Mouse (Mus musculus) hindbrain, embryonic 13.5 days (tissue): ENCODE measurements around the gene Nsun6. TPM values are rescaled to one million over a fixed set of nuclear protein-coding genes. Genes with fewer than 3 reads are reported as not detected.
A peak's percentile ranks its signal among the peaks of the same experiment; 100 is the strongest.

ENCODE experiments used
- ATAC-seq: fragments of 200-750 bp; cut with Nextera tagmentation; 2 replicates; pipeline ENCODE4 v1.8.0; 2017; ENCODE audit warnings: moderate TSS enrichment; ENCODE audit not compliant: low FRiP score
- H3K27ac ChIP-seq: fragments of 300-500 bp; sonication (generic); 2 replicates; pipeline ENCODE4 v1.5.1; 2015; ENCODE audit warnings: inconsistent platforms, mild to moderate bottlenecking, moderate library complexity
- H3K27me3 ChIP-seq: fragments of 300-500 bp; sonication (generic); 2 replicates; pipeline ENCODE4 v1.6.1; 2015; ENCODE audit warnings: mild to moderate bottlenecking, inconsistent platforms
- H3K36me3 ChIP-seq: fragments of 300-500 bp; sonication (generic); 2 replicates; pipeline ENCODE4 v1.6.1; 2015; ENCODE audit warnings: mild to moderate bottlenecking, inconsistent platforms
- H3K4me1 ChIP-seq: fragments of 300-500 bp; sonication (generic); replicated peaks from 2 replicates; pipeline ENCODE4 v1.6.1; 2015; ENCODE audit warnings: inconsistent platforms
- H3K4me2 ChIP-seq: fragments of 300-500 bp; sonication (generic); 2 replicates; pipeline ENCODE4 v1.6.1; 2015; ENCODE audit warnings: inconsistent platforms, mild to moderate bottlenecking, moderate library complexity
- H3K4me3 ChIP-seq: fragments of 300-500 bp; sonication (generic); 2 replicates; pipeline ENCODE4 v1.5.1; 2015; ENCODE audit warnings: mild to moderate bottlenecking, inconsistent platforms
- H3K9ac ChIP-seq: fragments of 300-500 bp; sonication (generic); 2 replicates; pipeline ENCODE4 v1.6.1; 2015; ENCODE audit warnings: mild to moderate bottlenecking, inconsistent platforms
- H3K9me3 ChIP-seq: fragments of 300-500 bp; sonication (generic); 2 replicates; pipeline ENCODE4 v1.6.1; 2016; ENCODE audit warnings: inconsistent platforms
- WGBS: fragments of 180-500 bp; shearing (Covaris S2); methylation state at CpG from one replicate; pipeline ENCODE4 v1.1.7; 2015; 5-methylcytosine and 5-hydroxymethylcytosine counted together
- polyA plus RNA-seq: library from polyadenylated mRNA; unstranded; fragments of >200 nt; fragmentation: Nextera tagmentation; extraction: Ambion mirVana; gene quantifications from 2 replicates; pipeline ENCODE4 v1.2.1, GENCODE M21; 2015

The Nsun6 gene
- 18.3 and 19.4 TPM in 2 replicates for polyA plus RNA-seq

- Histone ChIP-seq H3K4me2 (peak within 1 kb of the TSS; percentile 77), H3K4me1 (peaks cover 33% of the 10 kb centered on the region), H3K9ac (peak within 1 kb of the TSS; percentile 96), H3K27ac (peak within 1 kb of the TSS; percentile 98), H3K36me3 (no peaks in the 10 kb centered on the region), H3K27me3 (no peaks in the 10 kb centered on the region), H3K9me3 (no peaks in the 10 kb centered on the region), H3K4me3 (peak within 1 kb of the TSS; percentile 83)
- under 1% methylated on average over 75 of the region's 75 CpGs for WGBS
- peak; percentile 100 for ATAC-seq
These were observed at the start of gene Nsun6 for GRCm38 (mm10) chr2:15054945-15055637. Gene Nsun6, minus strand, starts transcription at chr2:15055069.

- 71% methylated on average over 1 of the region's 1 CpGs for WGBS
- no peaks in the 10 kb centered on the region for H3K4me1 ChIP-seq
- no peak overlapping the region for H3K9ac ChIP-seq
- no peak for ATAC-seq
- no peak overlapping the region for H3K27ac ChIP-seq
- no peak overlapping the region for H3K4me3 ChIP-seq
- H3K36me3 ChIP-seq, result no peaks in the 10 kb centered on the region
- no peaks in the 10 kb centered on the region for H3K9me3 ChIP-seq
- H3K4me2 ChIP-seq, result no peak overlapping the region
- no peaks in the 10 kb centered on the region for H3K27me3 ChIP-seq
These were observed 49.5 kb upstream of the Nsun6 start for GRCm38 (mm10) chr2:15104386-15104785.

GRCm38 (mm10) chr2:15096514-15097090, 41.7 kb upstream of the Nsun6 start:
- H3K4me2 ChIP-seq, result no peak overlapping the region
- H3K9ac ChIP-seq, result no peak overlapping the region
- H3K9me3 ChIP-seq, result no peaks in the 10 kb centered on the region
- WGBS, result 64% methylated on average over 3 of the region's 3 CpGs
- no peaks in the 10 kb centered on the region for H3K4me1 ChIP-seq
- no peak for ATAC-seq
- H3K27ac ChIP-seq, result no peak overlapping the region
- no peaks in the 10 kb centered on the region for H3K36me3 ChIP-seq
- H3K27me3 ChIP-seq, result no peaks in the 10 kb centered on the region
- H3K4me3 ChIP-seq, result no peak overlapping the region

DNA sequence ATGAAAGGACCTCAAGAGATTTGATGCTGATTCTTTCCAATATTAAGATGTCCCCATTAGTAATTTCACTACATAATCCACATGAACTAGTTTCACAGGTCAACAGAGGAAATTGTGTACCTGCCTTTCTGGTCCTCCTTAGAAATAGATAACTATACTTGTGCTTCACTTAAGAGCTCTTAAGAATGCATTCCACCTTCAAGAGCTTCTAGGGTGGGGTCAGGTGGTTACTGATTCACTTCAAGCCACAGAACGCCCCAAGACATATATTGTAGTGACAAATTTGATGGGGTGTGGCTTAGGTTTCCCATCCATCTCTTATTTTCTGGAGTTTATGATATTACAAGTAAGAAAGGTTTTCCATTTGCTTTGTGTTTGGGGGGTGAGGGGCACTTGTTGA, 32.4 kb upstream of the Nsun6 start:
- H3K27ac ChIP-seq, result no peak overlapping the region
- H3K9me3 ChIP-seq, result no peaks in the 10 kb centered on the region
- WGBS, result 94% methylated on average over 1 of the region's 1 CpGs
- peaks cover 16% of the 10 kb centered on the region for H3K36me3 ChIP-seq
- H3K4me2 ChIP-seq, result no peak overlapping the region
- no peaks in the 10 kb centered on the region for H3K4me1 ChIP-seq
- no peaks in the 10 kb centered on the region for H3K27me3 ChIP-seq
- no peak for ATAC-seq
- H3K9ac ChIP-seq, result no peak overlapping the region
- no peak overlapping the region for H3K4me3 ChIP-seq

- H3K4me3 ChIP-seq, result no peak overlapping the region
- no peaks in the 10 kb centered on the region for H3K9me3 ChIP-seq
- H3K27me3 ChIP-seq, result no peaks in the 10 kb centered on the region
- 99% methylated on average over 2 of the region's 2 CpGs for WGBS
- ATAC-seq, result no peak
- H3K4me2 ChIP-seq, result no peak overlapping the region
- no peaks in the 10 kb centered on the region for H3K4me1 ChIP-seq
- no peak overlapping the region for H3K9ac ChIP-seq
- peaks cover 39% of the 10 kb centered on the region for H3K36me3 ChIP-seq
- no peak overlapping the region for H3K27ac ChIP-seq
These were observed 28.8 kb upstream of the Nsun6 start for GRCm38 (mm10) chr2:15083702-15084101.

DNA sequence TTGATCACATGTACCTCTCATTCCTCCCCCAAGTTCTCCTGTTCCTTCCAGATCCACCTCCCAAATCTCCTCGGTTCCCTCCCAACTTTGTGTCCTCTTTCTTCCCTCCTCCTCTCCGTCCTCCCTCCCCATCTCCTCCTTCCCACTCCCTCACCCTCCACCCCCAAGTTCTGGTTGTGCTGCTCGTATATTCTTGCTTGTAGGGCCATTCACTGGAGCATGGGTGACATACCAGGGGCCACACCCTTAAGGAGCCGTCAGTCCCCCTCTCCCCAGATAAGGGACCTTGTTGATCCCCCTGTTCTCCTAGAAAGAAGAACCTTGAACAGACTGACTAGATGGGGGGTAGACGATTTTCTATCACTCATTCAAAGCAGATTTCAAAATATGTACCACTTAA, 12.2 kb upstream of the Nsun6 start:
- peaks cover 26% of the 10 kb centered on the region for H3K4me1 ChIP-seq
- no peak overlapping the region for H3K4me2 ChIP-seq
- H3K9me3 ChIP-seq, result no peaks in the 10 kb centered on the region
- no peak overlapping the region for H3K9ac ChIP-seq
- H3K4me3 ChIP-seq, result no peak overlapping the region
- no peak for ATAC-seq
- WGBS, result 88% methylated on average over 5 of the region's 5 CpGs
- H3K27ac ChIP-seq, result no peak overlapping the region
- peaks cover 30% of the 10 kb centered on the region for H3K36me3 ChIP-seq
- H3K27me3 ChIP-seq, result no peaks in the 10 kb centered on the region

DNA sequence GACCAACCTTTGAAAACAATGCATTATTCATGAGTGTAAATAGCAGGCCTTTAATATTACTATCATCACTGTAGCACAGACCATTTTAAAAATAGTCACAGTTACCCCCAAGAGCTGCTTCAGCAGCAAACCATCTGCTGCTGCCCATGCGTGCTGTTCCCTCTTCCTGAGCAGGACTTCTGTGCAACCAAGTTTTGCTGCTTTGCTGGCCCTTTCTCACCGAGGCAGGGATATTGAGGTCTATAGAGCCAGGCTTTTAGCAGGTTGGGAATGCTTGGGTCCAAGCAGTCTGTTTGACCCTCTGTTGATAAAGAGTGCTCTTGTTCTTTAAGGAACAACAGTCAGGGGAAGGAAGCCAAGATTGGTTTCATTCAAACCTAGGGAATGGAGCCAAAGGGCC, 10.6 kb upstream of the Nsun6 start:
- ATAC-seq, result no peak
- WGBS, result 71% methylated on average over 2 of the region's 2 CpGs
- H3K4me1 ChIP-seq, result peaks cover 36% of the 10 kb centered on the region

GRCm38 (mm10) chr2:15064380-15065269, 9.8 kb upstream of the Nsun6 start:
- no peak for ATAC-seq
- Histone ChIP-seq H3K9ac (no peak overlapping the region), H3K4me2 (no peak overlapping the region), H3K4me3 (no peak overlapping the region), H3K4me1 (peaks cover 36% of the 10 kb centered on the region), H3K27ac (no peak overlapping the region), H3K9me3 (no peaks in the 10 kb centered on the region), H3K27me3 (no peaks in the 10 kb centered on the region), H3K36me3 (peaks cover 15% of the 10 kb centered on the region)
- WGBS, result 60% methylated on average over 7 of the region's 7 CpGs

More for the DNA sequence above, 10.6 kb upstream of the Nsun6 start:
- Histone ChIP-seq H3K9ac (no peak overlapping the region), H3K27me3 (no peaks in the 10 kb centered on the region), H3K27ac (no peak overlapping the region), H3K4me3 (no peak overlapping the region), H3K4me2 (no peak overlapping the region), H3K36me3 (peaks cover 23% of the 10 kb centered on the region), H3K9me3 (no peaks in the 10 kb centered on the region)

DNA sequence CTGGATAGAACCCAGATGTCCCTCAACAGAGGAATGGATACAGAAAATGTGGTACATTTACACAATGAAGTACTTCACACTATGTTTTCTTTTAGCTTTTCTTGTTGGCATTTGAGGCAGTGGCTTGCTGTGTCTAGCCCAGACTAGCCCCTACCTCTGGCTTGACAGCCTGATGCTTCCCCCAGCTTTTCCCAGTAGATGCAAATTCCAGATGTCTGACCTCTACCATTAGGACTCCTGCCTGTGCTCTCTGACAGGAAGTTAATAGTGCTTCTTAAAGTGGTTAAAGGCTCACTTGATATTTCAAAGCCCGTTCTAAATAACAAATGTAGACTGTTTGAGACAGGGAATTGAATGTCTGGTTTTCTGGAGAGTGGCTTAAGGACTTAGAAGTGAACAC, 8.9 kb upstream of the Nsun6 start:
- no peaks in the 10 kb centered on the region for H3K9me3 ChIP-seq
- no peaks in the 10 kb centered on the region for H3K27me3 ChIP-seq
- ATAC-seq, result no peak
- peaks cover 10% of the 10 kb centered on the region for H3K36me3 ChIP-seq
- H3K27ac ChIP-seq, result no peak overlapping the region
- H3K4me3 ChIP-seq, result no peak overlapping the region
- WGBS, result 70% methylated on average over 1 of the region's 1 CpGs
- peaks cover 40% of the 10 kb centered on the region for H3K4me1 ChIP-seq
- H3K9ac ChIP-seq, result no peak overlapping the region
- H3K4me2 ChIP-seq, result no peak overlapping the region

DNA sequence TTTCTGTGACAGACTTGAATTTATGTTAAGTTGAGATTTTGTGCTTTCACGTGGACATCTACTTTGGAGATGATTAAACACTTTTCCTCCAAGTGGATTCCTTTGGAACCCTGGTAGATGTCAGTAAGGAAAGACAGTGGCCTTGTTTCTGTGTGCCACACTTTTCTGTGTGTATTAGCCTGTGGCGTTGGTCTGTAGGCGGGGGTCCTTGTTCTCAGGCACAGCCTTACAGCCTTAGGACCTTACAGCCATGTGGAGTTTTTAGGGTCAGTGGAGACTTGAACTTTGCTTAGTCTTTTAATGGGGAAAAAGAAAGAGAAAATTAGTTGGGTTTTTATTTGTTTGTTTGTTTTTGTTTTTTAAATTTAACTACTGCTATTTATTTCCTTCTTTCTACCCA, 6.0 kb upstream of the Nsun6 start:
- Histone ChIP-seq H3K36me3 (no peaks in the 10 kb centered on the region), H3K27ac (no peak overlapping the region), H3K9ac (no peak overlapping the region), H3K4me2 (no peak overlapping the region), H3K9me3 (no peaks in the 10 kb centered on the region), H3K4me1 (peaks cover 62% of the 10 kb centered on the region), H3K4me3 (no peak overlapping the region), H3K27me3 (no peaks in the 10 kb centered on the region)
- WGBS, result 87% methylated on average over 3 of the region's 3 CpGs
- no peak for ATAC-seq

DNA sequence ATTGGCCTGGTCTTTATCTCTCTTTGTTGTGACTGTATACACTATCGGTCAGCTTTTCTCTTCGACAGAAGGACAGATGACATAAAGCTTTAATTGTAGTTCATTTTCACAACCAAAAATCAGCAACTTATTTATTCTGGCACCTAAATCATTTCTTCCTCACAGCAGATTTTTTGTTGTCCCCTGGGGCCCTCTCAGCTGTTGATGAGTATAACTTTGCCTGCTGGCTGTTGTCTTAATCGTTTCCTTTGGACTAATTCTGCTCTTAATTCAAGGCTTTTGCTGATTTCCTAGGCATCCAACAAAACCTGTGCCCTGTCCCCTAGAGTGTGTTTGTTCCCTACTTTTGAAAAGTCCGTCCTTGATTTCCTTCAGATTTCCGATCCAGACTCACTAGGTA, 3.4 kb upstream of the Nsun6 start:
- no peaks in the 10 kb centered on the region for H3K9me3 ChIP-seq
- no peak overlapping the region for H3K9ac ChIP-seq
- H3K4me2 ChIP-seq, result no peak overlapping the region
- peaks cover 47% of the 10 kb centered on the region for H3K4me1 ChIP-seq
- H3K27ac ChIP-seq, result no peak overlapping the region
- 87% methylated on average over 5 of the region's 5 CpGs for WGBS
- H3K27me3 ChIP-seq, result no peaks in the 10 kb centered on the region
- ATAC-seq, result no peak
- H3K4me3 ChIP-seq, result no peak overlapping the region
- H3K36me3 ChIP-seq, result no peaks in the 10 kb centered on the region

DNA sequence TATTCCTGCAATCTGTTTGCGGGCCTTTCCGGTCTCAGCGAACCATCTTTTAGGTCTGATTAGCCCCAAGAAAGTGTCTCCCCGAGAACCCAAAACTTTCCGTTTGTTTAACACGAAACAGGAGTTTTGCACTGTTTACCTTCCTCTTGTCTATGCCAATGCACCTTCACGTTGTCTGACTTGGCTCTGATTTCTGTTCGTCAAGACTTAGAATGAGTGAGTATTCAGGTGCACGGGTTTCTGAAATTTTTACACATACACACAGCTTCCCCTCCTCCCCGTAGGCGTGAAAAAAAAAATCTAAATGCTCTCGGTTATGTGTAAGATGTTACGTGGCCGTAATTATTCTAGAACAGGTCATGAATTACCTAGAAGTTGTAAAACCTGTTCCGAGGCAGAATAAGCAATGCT, 877 bp upstream of the Nsun6 start:
- Histone ChIP-seq H3K36me3 (no peaks in the 10 kb centered on the region), H3K9me3 (no peaks in the 10 kb centered on the region), H3K4me1 (peaks cover 35% of the 10 kb centered on the region), H3K27me3 (no peaks in the 10 kb centered on the region), H3K9ac (peak overlapping the region; percentile 96), H3K27ac (peak overlapping the region; percentile 98), H3K4me3 (peak overlapping the region; percentile 83), H3K4me2 (peak overlapping the region; percentile 77)
- no peak for ATAC-seq
- under 1% methylated on average over 15 of the region's 15 CpGs for WGBS
